Mouse (Mus musculus) leukemia stem cell, adult 10-12 weeks (primary cell): Measurements from ENCODE around the gene Ubtfl1. TPM values are rescaled to one million over a fixed set of nuclear protein-coding genes. Genes with fewer than 3 reads are reported as not detected.

Source experiments
- polyA plus RNA-seq: library from polyadenylated mRNA; stranded (reverse); fragments of >175 nt; gene quantifications from 2 replicates; pipeline ENCODE4 v1.2.3, GENCODE M21; 2012; ENCODE audit warnings: low replicate concordance

Gene Ubtfl1
- not detected in 2 replicates for polyA plus RNA-seq

GRCm38 (mm10) chr9:18404118-18404517 is at the start of gene Ubtfl1:
Gene Ubtfl1 (plus strand): TSS chr9:18404418.

GRCm38 (mm10) chr9:18402895-18403294 is 1.3 kb upstream of the Ubtfl1 start, which contains the start of gene Naalad2:
Gene Naalad2 (minus strand): TSS chr9:18402995.

GRCm38 (mm10) chr9:18430354-18430753 is 26.1 kb downstream of the Ubtfl1 start, which contains the start of gene Mbd3l2:
Gene Mbd3l2 (plus strand): TSS chr9:18430654.

Other genes starting within 250 kb of the Ubtfl1 start
- 1.5 and 3.6 TPM in 2 replicates for gene Chordc1, start 112.3 kb upstream of the Ubtfl1 start, polyA plus RNA-seq
- not detected in 2 replicates for gene Naalad2, start 1.4 kb upstream of the Ubtfl1 start, polyA plus RNA-seq
- gene Mbd3l2, start 26.2 kb downstream of the Ubtfl1 start, polyA plus RNA-seq, result not detected in 2 replicates
- gene Zfp558, start 73.8 kb downstream of the Ubtfl1 start, polyA plus RNA-seq, result 0.34 and 0.47 TPM in 2 replicates
- not detected in 2 replicates for gene Mbd3l1, start 73.9 kb downstream of the Ubtfl1 start, polyA plus RNA-seq